Mouse (Mus musculus): Measurements from ENCODE around the gene Metrn. TPM values are rescaled to one million over a fixed set of nuclear protein-coding genes. Genes with fewer than 3 reads are reported as not detected.
"Not testable (repeated sequence)": the region's sequence is repeated elsewhere in the genome, so short reads cannot be mapped to it uniquely, and the experiment has no call there.

Metrn gene
- total RNA-seq, 1 experiment from 2014 or later, result 3.5 TPM

DNA sequence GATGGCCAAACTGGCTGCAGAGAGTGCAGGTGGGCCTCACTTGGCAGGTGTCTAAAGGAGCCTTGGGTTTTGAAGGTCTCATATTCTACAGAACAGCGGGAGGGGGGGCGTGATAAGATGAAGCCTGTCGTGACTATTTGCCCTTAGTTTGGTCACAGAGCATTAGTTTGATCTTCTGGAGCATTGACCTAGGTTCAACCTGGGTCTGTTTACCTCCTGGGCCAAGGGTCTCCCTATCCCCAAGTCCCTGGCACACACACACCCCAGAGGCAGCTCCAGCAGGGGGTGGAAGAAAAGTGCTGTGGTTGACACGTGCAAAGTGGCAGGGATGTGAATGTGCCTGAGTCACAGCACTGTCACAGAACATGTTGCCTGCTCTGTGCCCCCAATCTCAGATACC is 14.0 kb upstream of the Metrn start:
- ATAC-seq (ENCODE audit: extremely low read depth, insufficient number of reproducible peaks, low FRiP score, poor library complexity, severe bottlenecking), result no peak

DNA sequence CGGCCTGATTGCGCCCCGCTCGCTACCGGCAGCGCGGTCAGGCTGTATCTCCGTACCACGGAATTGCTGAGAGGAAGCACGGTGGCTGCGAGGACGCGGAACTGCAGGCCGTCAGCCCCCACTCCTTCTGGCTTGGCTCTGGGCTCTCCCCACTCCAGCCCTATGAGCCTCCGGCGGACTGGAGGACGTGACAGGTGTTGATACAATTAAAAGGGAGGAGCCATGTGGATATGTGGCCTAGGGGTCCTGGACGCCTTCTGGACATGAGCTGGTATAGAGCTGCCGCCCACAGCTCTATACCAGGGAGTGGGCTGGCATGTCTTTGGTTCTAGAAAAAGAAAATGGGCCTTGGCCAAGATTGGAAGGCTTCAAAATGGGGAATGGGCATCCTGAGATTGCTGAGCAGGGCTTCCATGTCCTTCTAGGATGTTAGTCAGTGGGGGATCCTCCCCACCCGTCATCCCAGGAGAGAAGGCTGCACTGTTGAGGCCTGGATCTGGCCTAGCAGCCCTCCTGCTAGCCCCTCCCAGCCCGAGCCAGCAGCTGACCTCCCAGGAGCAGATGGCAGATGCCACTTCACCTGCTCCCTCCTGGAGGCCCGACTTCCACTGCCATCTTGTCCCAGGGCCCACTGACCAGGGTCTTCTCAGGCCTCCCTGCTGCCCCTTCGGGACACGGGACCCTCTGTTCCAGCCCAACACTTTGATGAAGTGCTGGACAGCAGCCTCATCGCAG is 12.8 kb upstream of the Metrn start:
- ATAC-seq (ENCODE audit: extremely low read depth, insufficient number of reproducible peaks, low FRiP score, poor library complexity, severe bottlenecking), result no peak

- no peak for ATAC-seq (ENCODE audit: extremely low read depth, insufficient number of reproducible peaks, low FRiP score, poor library complexity, severe bottlenecking)
Measured at GRCm38 (mm10) chr17:25808789-25809605, 12.1 kb upstream of the Metrn start, which contains the start of gene Fbxl16. Gene Fbxl16, plus strand, starts transcription at chr17:25809085.

GRCm38 (mm10) chr17:25808028-25808427 is 11.1 kb upstream of the Metrn start:
- ATAC-seq (ENCODE audit: extremely low read depth, insufficient number of reproducible peaks, low FRiP score, poor library complexity, severe bottlenecking), result no peak

- ATAC-seq (ENCODE audit: extremely low read depth, insufficient number of reproducible peaks, low FRiP score, poor library complexity, severe bottlenecking), result not testable (repeated sequence)
Measured at GRCm38 (mm10) chr17:25807452-25807851, 10.5 kb upstream of the Metrn start.

GRCm38 (mm10) chr17:25806507-25806906 is 9.6 kb upstream of the Metrn start:
- no peak for ATAC-seq (ENCODE audit: extremely low read depth, insufficient number of reproducible peaks, low FRiP score, poor library complexity, severe bottlenecking)

- ATAC-seq (ENCODE audit: extremely low read depth, insufficient number of reproducible peaks, low FRiP score, poor library complexity, severe bottlenecking), result no peak
Measured at GRCm38 (mm10) chr17:25802825-25803517, 6.0 kb upstream of the Metrn start.

DNA sequence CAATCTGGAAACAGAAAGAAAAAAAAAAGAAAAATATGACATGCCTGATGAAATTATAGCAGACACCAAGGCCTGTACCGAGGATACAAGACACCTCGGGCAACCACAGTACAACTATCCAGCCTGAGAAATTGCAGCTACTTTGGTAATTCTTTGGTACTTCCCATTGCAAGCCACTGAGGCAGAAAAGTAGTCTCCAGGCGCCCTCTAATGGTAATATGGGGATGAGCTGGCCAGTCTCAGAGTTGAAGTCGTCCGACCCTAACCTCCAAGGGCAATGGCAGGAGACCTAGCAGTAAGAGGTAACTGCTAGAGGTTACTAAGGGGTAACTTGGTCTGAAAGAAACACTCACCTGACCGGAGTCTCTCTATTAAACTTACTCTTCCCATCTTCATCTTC is 4.1 kb upstream of the Metrn start:
- peak; percentile 88 for ATAC-seq (ENCODE audit: extremely low read depth, insufficient number of reproducible peaks, low FRiP score, poor library complexity, severe bottlenecking)

GRCm38 (mm10) chr17:25796211-25796771 is 645 bp downstream of the Metrn start:
- ATAC-seq (ENCODE audit: extremely low read depth, insufficient number of reproducible peaks, low FRiP score, poor library complexity, severe bottlenecking), result no peak

DNA sequence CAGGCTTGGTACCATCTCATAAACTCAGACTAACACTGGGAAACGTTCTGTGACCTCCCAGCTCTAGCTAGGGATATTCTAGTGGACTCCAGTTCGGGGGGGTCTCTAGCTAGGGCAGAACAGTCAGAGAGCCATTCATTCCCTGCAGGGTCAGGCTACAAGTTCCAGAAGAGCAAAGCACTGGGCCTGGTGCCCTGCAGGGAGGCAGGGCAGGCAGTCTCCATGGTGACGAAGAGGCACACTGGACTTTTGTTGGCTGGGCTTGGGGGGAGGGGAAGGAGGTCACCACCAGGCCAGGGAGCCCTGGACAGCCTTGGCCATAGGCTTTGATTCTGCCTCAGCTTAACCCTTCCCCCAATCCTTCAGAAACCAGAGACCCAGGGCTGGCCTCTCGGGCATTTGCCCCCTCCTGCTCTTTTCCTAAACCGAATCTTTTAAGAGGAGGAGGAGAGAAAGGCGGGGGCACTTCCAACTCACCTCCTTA is 1.3 kb downstream of the Metrn start, which contains the start of gene AC134908.4:
Gene AC134908.4, minus strand, starts transcription at position 51 of the 484 bp plus-strand sequence.
- ATAC-seq (ENCODE audit: extremely low read depth, insufficient number of reproducible peaks, low FRiP score, poor library complexity, severe bottlenecking), result no peak

- ATAC-seq (ENCODE audit: extremely low read depth, insufficient number of reproducible peaks, low FRiP score, poor library complexity, severe bottlenecking), result no peak
Measured at GRCm38 (mm10) chr17:25794998-25795397, 1.9 kb downstream of the Metrn start.

DNA sequence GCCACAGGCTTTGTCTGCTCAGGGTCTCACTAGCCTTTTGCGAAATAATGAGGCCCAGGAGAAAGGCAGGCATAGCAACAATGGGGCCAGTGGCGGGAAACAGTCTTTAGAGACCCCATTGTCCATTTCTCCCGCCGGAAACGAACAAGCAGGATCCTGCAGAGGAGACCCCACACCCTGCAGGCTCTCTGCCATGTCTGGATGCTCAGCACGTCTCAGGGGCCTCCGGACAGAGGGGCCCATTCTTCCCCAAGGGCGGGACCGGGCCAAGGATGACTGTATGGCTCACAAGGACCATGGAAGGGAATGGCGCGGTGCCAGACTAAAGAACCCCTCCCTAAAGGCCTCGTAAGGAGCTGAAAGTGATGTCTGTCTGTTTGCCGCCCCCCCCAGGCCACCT is 2.7 kb downstream of the Metrn start:
- no peak for ATAC-seq (ENCODE audit: extremely low read depth, insufficient number of reproducible peaks, low FRiP score, poor library complexity, severe bottlenecking)

DNA sequence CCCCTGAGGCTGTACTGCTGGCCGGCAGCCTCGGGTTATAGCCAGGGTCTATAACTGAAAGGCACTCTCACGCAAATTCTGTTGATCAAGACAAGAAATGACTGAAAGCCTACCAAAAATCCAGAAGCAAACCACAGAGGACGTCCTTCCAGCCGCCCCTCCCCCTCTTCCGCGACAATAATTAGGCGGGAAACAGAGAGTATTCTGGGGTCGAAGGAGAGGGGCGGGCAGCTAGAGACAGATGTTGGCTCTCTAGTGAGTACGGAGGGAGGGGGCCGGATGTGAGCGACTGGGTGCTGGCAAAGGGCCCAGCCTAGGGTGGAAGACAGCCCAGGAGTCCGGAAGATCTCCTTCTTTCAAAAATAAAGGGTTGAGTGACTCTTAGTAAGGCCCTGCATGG is 4.3 kb downstream of the Metrn start, which contains the start of gene Fam173a:
Gene Fam173a, minus strand, starts transcription at position 287 of the 400 bp plus-strand sequence.
- ATAC-seq (ENCODE audit: extremely low read depth, insufficient number of reproducible peaks, low FRiP score, poor library complexity, severe bottlenecking), result peak; percentile 33; the same call in 1 of the 2 replicates

- peak; percentile 65 for ATAC-seq (ENCODE audit: extremely low read depth, insufficient number of reproducible peaks, low FRiP score, poor library complexity, severe bottlenecking)
Measured at GRCm38 (mm10) chr17:25791843-25792527, 5.0 kb downstream of the Metrn start.

DNA sequence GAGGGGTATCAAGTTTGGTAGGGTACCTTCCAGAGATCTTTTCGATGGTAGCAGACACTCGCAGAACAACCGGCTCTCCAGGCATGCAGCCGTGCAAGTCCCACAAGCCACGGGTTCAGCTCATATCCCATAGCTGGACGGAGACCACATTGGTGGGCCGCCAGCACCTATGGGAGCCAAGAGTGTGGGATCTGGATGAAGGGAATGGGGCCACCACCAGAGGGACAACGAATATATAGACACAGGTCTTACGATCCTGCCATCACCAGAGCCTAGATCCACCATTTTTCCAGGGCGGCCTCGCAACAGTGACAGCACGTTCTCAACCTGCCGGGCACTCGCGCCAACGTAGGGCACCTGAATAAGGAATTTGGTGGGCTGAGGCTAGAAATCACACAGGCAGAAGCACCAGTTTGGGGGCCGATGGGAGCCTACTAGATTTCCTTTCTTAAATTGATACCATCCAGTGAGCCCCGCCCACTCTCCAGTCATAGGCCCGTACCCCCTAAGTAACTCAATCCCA is 5.6 kb downstream of the Metrn start:
- no peak for ATAC-seq (ENCODE audit: extremely low read depth, insufficient number of reproducible peaks, low FRiP score, poor library complexity, severe bottlenecking)

DNA sequence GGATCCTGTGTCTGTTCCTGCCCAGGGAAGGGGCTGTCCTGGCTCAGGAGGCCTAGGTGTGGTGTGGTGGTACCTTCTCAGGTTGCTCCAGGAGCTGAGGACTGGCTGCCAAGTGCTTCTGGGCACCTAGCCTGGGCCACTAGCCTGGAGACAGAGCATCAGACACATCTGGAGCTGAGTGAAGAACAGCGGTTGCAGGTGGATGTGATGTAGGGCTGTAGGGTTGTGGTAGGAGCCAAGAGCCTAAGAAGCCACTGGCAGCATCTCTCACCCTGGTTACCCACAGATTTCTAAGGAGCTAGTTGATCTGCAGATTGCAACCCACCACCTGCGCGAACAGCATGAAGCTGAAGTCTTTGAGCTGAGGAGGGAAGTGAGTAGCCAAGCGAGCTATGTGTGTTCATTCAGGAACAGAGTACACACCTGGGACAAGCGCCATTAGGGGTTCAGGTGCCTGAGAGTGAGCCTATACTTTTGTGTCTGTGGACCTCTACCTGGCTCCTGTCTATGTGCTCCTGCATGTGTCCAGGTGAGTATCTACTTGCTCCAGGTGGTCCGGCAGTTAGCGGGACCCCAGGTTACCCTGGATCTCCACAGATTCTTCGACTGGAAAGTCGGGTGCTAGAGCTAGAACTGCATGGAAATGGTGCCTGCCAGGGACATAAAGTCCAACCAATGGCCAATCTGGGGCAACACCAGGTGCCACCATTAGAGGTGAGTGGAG is 10.0 kb downstream of the Metrn start:
- no peak for ATAC-seq (ENCODE audit: extremely low read depth, insufficient number of reproducible peaks, low FRiP score, poor library complexity, severe bottlenecking)

DNA sequence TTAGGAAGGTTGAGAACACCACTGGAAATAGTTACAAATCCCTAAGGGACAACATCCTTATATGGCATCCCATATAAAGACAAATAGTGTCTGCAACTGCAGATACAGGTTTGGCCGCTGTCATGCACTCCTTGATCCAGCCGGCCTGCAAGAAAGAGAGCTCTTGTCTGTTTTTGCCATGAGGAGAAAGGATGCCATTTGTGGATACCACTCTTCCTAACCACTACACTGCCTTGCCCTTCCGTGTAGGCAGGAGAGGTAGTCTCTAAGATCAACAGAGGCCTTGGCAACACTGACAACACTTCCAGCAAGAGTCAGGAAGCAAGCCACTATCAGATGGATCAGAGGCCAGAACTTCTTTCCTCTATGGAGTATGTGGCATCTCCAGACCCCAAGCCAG is 10.7 kb downstream of the Metrn start, which contains the start of gene Ccdc78:
Gene Ccdc78, plus strand, starts transcription at position 301 of the 400 bp plus-strand sequence.
- no peak for ATAC-seq (ENCODE audit: extremely low read depth, insufficient number of reproducible peaks, low FRiP score, poor library complexity, severe bottlenecking)
